Mouse (Mus musculus) midbrain, postnatal 0 days (tissue): ENCODE results near the gene Tmem50b. TPM values are rescaled to one million over a fixed set of nuclear protein-coding genes. Genes with fewer than 3 reads are reported as not detected.
A peak's percentile ranks its signal among the peaks of the same experiment; 100 is the strongest.

ENCODE experiments used
- ATAC-seq: fragments of 200-750 bp; cut with Nextera tagmentation; 2 replicates; pipeline ENCODE4 v1.8.0; 2017; ENCODE audit warnings: moderate number of reproducible peaks, mild to moderate bottlenecking, moderate TSS enrichment, moderate library complexity; ENCODE audit not compliant: low FRiP score
- DNase-seq: peaks from one replicate; pipeline ENCODE4 v3.0.0-alpha.2; 2015; ENCODE audit warnings: low spot score
- H3K27ac ChIP-seq: fragments of 300-500 bp; sonication (generic); 2 replicates; pipeline ENCODE4 v1.5.1; 2014; ENCODE audit warnings: low read depth, mild to moderate bottlenecking, low read length, mixed read lengths
- H3K27me3 ChIP-seq: fragments of 300-500 bp; sonication (generic); 2 replicates; pipeline ENCODE4 v1.6.1; 2014; ENCODE audit warnings: low read length, control low read depth, mixed read lengths; ENCODE audit not compliant: insufficient read depth
- H3K36me3 ChIP-seq: fragments of 300-500 bp; sonication (generic); 2 replicates; pipeline ENCODE4 v1.6.1; 2014; ENCODE audit warnings: low read length, control low read depth, mixed read lengths; ENCODE audit not compliant: insufficient read depth
- H3K4me1 ChIP-seq: fragments of 300-500 bp; sonication (generic); 2 replicates; pipeline ENCODE4 v1.6.1; 2014; ENCODE audit warnings: mild to moderate bottlenecking, control low read depth, antibody characterized with exemption, low read length, mixed read lengths; ENCODE audit not compliant: insufficient read depth
- H3K4me2 ChIP-seq: fragments of 300-500 bp; sonication (generic); 2 replicates; pipeline ENCODE4 v1.6.1; 2014; ENCODE audit warnings: low read depth, mild to moderate bottlenecking, low read length, mixed read lengths; ENCODE audit not compliant: poor library complexity, severe bottlenecking
- H3K4me3 ChIP-seq: fragments of 300-500 bp; sonication (generic); 2 replicates; pipeline ENCODE4 v1.5.1; 2014; ENCODE audit warnings: low read depth, mild to moderate bottlenecking, low read length, moderate library complexity
- H3K9ac ChIP-seq: fragments of 300-500 bp; sonication (generic); replicated peaks from 2 replicates; pipeline ENCODE4 v1.6.1; 2014; ENCODE audit warnings: mild to moderate bottlenecking, low read length, moderate library complexity, mixed read lengths; ENCODE audit not compliant: poor library complexity, severe bottlenecking
- H3K9me3 ChIP-seq: fragments of 300-500 bp; sonication (generic); 2 replicates; pipeline ENCODE4 v1.6.1; 2016; ENCODE audit warnings: low read length, control low read depth
- CTCF ChIP-seq: IDR thresholded peaks from 2 replicates; pipeline ENCODE4 v1.5.1; 2016; ENCODE audit warnings: antibody characterized with exemption, mild to moderate bottlenecking
- WGBS: fragments of 180-500 bp; shearing (Covaris S2); extraction: QIAGEN DNeasy Blood & Tissue Kit; methylation state at CpG from one replicate; pipeline ENCODE4 v1.1.7; 2014; 5-methylcytosine and 5-hydroxymethylcytosine counted together
- polyA plus RNA-seq: library from polyadenylated mRNA; unstranded; fragments of >200 nt; fragmentation: Nextera tagmentation; extraction: Ambion mirVana; gene quantifications from 2 replicates; pipeline ENCODE4 v1.2.1, GENCODE M21; 2015
- total RNA-seq: library from RNA; depleted of rRNA; stranded (reverse); fragments of >200 nt; gene quantifications from 2 replicates; pipeline ENCODE4 v1.2.3, GENCODE M21; 2014

Tmem50b gene
- total and polyA plus RNA-seq, 2 experiments from 2014 or later, result 78.2 to 103 TPM

- Histone ChIP-seq H3K4me3 (peak within 1 kb of the TSS; percentile 62), H3K9me3 (no peaks in the 10 kb centered on the region), H3K4me2 (peak within 1 kb of the TSS; percentile 83), H3K27ac (peak within 1 kb of the TSS; percentile 38; the same call in 1 of the 2 replicates), H3K9ac (peak within 1 kb of the TSS; percentile 80), H3K27me3 (no peaks in the 10 kb centered on the region), H3K4me1 (no peaks in the 10 kb centered on the region), H3K36me3 (peaks cover 34% of the 10 kb centered on the region; the same call in 1 of the 2 replicates)
- 10% methylated on average over 37 of the region's 39 CpGs for WGBS
- peak; percentile 91 for ATAC-seq
- DNase-seq, result peak; percentile 82
- TF ChIP-seq CTCF, result no peak
Observed at GRCm38 (mm10) chr16:91618511-91619501, 21.2 kb upstream of the Tmem50b start, which contains the start of gene Dnajc28. Dnajc28 (minus strand) TSS chr16:91619026.

- DNase-seq, result no peak
- no peak for ATAC-seq
- Histone ChIP-seq H3K4me3 (no peak overlapping the region), H3K36me3 (no peaks in the 10 kb centered on the region), H3K4me2 (no peak overlapping the region), H3K9ac (no peak overlapping the region), H3K4me1 (no peaks in the 10 kb centered on the region), H3K27me3 (no peaks in the 10 kb centered on the region), H3K27ac (no peak overlapping the region), H3K9me3 (no peaks in the 10 kb centered on the region)
- 79% methylated on average over 6 of the region's 6 CpGs for WGBS
- no peak for TF ChIP-seq CTCF
Observed at GRCm38 (mm10) chr16:91614552-91614951, 17.0 kb upstream of the Tmem50b start.

GRCm38 (mm10) chr16:91612525-91612924, 14.9 kb upstream of the Tmem50b start:
- Histone ChIP-seq H3K27me3 (no peaks in the 10 kb centered on the region), H3K36me3 (no peaks in the 10 kb centered on the region), H3K9ac (no peak overlapping the region), H3K4me1 (no peaks in the 10 kb centered on the region), H3K27ac (no peak overlapping the region), H3K4me2 (no peak overlapping the region), H3K9me3 (no peaks in the 10 kb centered on the region), H3K4me3 (no peak overlapping the region)
- WGBS, result 79% methylated on average over 5 of the region's 5 CpGs
- ATAC-seq (no peak), DNase-seq (no peak)
- TF ChIP-seq CTCF, result no peak

- DNase-seq (no peak), ATAC-seq (no peak)
- Histone ChIP-seq H3K27ac (no peak overlapping the region), H3K9me3 (no peaks in the 10 kb centered on the region), H3K4me2 (no peak overlapping the region), H3K9ac (no peak overlapping the region), H3K4me3 (no peak overlapping the region), H3K36me3 (no peaks in the 10 kb centered on the region), H3K27me3 (no peaks in the 10 kb centered on the region), H3K4me1 (no peaks in the 10 kb centered on the region)
- no peak for TF ChIP-seq CTCF
- WGBS, result 73% methylated on average over 11 of the region's 11 CpGs
Observed at GRCm38 (mm10) chr16:91611248-91611647, 13.6 kb upstream of the Tmem50b start.

GRCm38 (mm10) chr16:91609501-91610245, 12.1 kb upstream of the Tmem50b start:
- H3K4me2 ChIP-seq, result no peak overlapping the region
- no peak overlapping the region for H3K27ac ChIP-seq
- ATAC-seq, result no peak
- peak; percentile 15 for DNase-seq
- H3K36me3 ChIP-seq, result no peaks in the 10 kb centered on the region
- H3K27me3 ChIP-seq, result no peaks in the 10 kb centered on the region
- WGBS, result 74% methylated on average over 9 of the region's 9 CpGs
- no peak for TF ChIP-seq CTCF
- no peak overlapping the region for H3K4me3 ChIP-seq
- H3K4me1 ChIP-seq, result no peaks in the 10 kb centered on the region
- no peaks in the 10 kb centered on the region for H3K9me3 ChIP-seq
- no peak overlapping the region for H3K9ac ChIP-seq
